Mouse (Mus musculus) B cell, adult 67 days (primary cell): Measurements from ENCODE around the gene Zfp408. TPM values are rescaled to one million over a fixed set of nuclear protein-coding genes. Genes with fewer than 3 reads are reported as not detected.

Experiments
- total RNA-seq, 2 experiments: library from RNA; stranded (reverse); gene quantifications; 4 replicates each; pipeline ENCODE4 v1.2.4; 2023

The Zfp408 gene
- 10 to 100 TPM; 28.3 to 38.2 TPM for total RNA-seq

GRCm38 (mm10) chr2:91649553-91650359, at the start of gene Zfp408, which contains the start of gene Arhgap1:
Zfp408 (minus strand) TSS chr2:91649791.
Arhgap1 (plus strand) TSS chr2:91649860.

GRCm38 (mm10) chr2:91636229-91636628, 13.4 kb downstream of the Zfp408 start, which contains the start of gene F2:
F2 (minus strand) TSS chr2:91636414.

Other genes starting within 250 kb of the Zfp408 start
- gene 1110051M20Rik, start 205.1 kb downstream of the Zfp408 start, total RNA-seq: 1 to 10 TPM; 6.7 to 6.9 TPM
- gene Lrp4, start 192.3 kb downstream of the Zfp408 start, total RNA-seq: under 1 TPM; 0.06 to 0.12 TPM
- 10 to 100 TPM; 40.7 to 42.0 TPM for gene Ckap5, start 123.0 kb downstream of the Zfp408 start, total RNA-seq
- not detected for gene F2, start 13.4 kb downstream of the Zfp408 start, total RNA-seq
- gene Arhgap1, start 69 bp upstream of the Zfp408 start, total RNA-seq: 10 to 100 TPM; 65.2 to 65.7 TPM
- gene Atg13, start 60.8 kb upstream of the Zfp408 start, total RNA-seq: 10 to 100 TPM; 40.6 to 42.4 TPM
- gene Harbi1, start 61.1 kb upstream of the Zfp408 start, total RNA-seq: 10 to 100 TPM; 12.4 to 13.3 TPM
- gene Ambra1, start 80.3 kb upstream of the Zfp408 start, total RNA-seq: 10 to 100 TPM; 64.2 to 67.7 TPM